Mouse (Mus musculus): Measurements from ENCODE around the gene Gm20388.
A peak's percentile ranks its signal among the peaks of the same experiment; 100 is the strongest.

The Gm20388 gene

GRCm38 (mm10) chr8:124273606-124274218, 4363.1 kb downstream of the Gm20388 start:
- no peak for DNase-seq (ENCODE audit: low read depth)

GRCm38 (mm10) chr8:124274441-124275120, 4363.9 kb downstream of the Gm20388 start:
- no peak for DNase-seq (ENCODE audit: low read depth)

DNA sequence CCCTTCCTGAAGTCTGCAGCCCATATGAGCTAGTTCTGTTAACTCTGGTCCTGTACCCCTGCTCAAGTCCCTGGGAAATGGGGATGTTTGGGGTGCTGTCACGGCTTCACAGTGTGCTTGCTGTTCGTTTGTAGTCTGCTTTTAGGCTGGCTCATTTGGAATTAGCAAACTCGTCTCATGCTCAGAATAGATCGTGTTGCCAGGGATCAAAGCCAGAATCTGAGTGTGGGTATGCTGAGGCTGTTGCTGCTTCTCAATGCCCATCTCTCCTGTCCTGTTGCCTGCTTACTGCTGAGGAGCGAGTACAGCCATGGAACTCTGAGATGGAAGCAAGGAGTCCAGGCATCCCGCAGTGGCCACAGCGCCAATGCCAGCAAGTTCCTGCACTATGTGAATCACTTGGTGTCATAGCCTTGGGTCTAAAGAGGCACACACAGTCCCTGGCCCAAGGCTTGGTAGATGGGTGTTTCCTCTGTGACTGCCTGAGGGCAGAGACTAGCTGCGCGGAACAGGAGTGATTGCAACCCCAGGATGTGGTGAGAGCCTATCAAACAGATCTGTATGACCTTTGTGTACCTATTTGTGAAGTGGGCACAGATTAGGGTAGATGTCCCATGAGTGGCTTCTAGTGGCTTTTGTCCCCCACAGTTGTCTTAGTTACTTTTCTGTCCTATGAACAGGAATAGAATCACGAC, 4364.9 kb downstream of the Gm20388 start:
- no peak for DNase-seq (ENCODE audit: low read depth)

DNA sequence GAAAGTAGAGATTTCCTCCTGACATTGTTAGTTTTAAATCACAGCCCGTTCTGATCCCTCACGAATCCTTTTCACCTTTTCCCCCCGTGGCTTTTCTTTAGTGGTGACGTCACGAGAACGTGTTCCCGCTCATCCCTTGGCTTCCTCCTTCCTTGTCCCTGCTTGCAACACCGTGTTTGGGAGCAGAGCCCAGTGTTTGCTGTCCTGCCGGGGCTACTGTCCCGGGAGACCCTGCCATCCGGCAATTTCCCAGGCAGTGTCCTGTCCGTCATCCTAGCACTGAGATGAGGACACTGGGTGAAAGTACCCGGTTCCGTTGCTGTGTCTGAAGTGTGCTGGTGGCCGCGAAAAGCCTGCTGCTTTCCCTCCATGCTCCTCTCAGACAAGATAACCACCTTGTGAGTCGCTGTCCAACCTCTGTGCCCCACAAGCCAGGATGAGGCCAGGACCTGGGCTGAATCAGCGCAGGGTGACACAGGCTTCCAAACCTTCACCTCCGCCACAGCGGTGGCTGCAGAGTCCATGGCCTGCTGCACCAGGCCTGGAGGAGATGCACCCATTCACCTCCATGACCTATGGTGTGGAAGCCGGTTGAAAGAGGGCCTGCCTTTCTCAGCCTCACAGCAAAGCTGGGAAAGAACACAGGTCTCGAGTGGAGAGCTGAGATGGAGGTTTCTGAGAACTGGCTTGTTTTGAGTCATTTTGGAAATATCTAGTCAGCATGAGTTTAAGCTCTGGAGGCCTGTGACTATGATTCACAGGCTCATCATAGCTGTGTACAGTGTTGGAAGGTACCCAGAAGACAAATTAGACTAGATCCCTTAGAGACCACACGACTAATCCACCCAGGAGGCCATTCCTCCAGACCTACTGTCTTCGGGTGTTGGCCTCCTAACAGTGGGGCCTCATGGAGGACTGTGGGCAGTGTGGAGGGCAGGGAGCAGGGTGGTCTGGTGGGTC, 4367.6 kb downstream of the Gm20388 start:
- DNase-seq (ENCODE audit: low read depth) = peak; percentile 90

- no peak for DNase-seq (ENCODE audit: low read depth)
Measured at GRCm38 (mm10) chr8:124278956-124279689, 4368.5 kb downstream of the Gm20388 start.

GRCm38 (mm10) chr8:124279690-124279985, 4369.0 kb downstream of the Gm20388 start:
- no peak for DNase-seq (ENCODE audit: low read depth)

DNA sequence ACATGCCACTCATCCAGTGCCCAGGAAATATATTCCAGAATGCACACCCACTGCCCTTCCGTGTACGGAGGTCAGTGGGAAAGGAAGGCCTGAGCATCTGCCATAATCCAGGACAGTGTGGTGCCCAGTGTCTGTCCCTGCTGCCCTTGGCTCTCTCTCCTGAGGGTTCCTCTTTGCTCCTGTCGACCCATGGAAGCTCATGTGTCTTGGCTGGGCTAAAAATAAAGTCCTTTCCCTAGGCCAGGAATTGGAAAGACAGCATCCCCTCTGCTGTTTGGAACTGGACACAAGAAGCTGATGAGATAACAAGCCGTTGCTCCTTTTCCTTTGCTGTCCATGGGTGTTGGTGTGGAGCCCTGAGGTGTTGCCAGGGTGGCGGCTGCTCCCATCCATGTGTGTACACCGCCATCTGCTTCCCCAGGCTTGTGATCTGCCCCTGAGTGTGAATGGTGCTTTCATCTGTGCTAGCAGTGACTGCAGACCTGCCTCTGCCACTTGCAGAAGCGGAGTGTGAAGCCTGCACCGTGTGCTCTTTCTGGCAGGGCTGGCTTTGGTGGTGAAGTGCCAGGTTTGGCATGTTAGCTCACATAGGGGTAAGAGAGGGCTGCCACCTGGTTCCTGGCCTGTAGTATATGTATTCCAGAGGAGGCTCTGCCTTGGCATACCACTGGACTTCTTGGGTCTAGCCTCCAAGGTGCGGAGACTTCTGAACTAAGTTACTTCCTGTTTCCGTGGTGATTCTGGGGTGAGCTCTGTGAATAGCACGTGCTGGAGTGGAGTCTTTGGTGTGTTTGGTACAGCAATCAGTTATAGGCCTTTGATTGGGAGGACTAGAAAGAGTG, 4371.3 kb downstream of the Gm20388 start:
- DNase-seq (ENCODE audit: low read depth) = no peak

GRCm38 (mm10) chr8:124282878-124283630, 4372.4 kb downstream of the Gm20388 start:
- peak; percentile 61 for DNase-seq (ENCODE audit: low read depth)

- no peak for DNase-seq (ENCODE audit: low read depth)
Measured at GRCm38 (mm10) chr8:124283644-124284332, 4373.1 kb downstream of the Gm20388 start.

DNA sequence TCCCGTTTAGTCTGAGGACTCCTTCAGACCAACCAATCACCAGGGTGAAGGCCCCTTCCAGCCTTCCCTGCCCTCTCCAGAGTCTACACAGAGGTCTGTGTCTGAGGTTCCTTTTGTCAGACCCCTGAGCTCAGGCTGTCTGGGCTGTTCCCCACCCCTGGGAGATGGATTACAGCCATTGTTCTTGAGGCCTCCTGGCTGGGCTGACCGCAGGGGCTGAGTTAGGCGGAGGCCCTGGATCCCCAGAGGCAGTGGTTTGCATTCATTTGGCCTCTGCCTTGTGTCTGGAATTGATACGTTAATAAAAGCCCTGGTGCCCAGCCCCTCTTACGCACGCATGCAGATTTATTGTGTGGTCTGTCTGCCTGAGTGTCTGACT, 4373.7 kb downstream of the Gm20388 start:
- DNase-seq (ENCODE audit: low read depth) = peak; percentile 85

- peak; percentile 41 for DNase-seq (ENCODE audit: low read depth)
Measured at GRCm38 (mm10) chr8:124284984-124285576, 4374.4 kb downstream of the Gm20388 start.

DNA sequence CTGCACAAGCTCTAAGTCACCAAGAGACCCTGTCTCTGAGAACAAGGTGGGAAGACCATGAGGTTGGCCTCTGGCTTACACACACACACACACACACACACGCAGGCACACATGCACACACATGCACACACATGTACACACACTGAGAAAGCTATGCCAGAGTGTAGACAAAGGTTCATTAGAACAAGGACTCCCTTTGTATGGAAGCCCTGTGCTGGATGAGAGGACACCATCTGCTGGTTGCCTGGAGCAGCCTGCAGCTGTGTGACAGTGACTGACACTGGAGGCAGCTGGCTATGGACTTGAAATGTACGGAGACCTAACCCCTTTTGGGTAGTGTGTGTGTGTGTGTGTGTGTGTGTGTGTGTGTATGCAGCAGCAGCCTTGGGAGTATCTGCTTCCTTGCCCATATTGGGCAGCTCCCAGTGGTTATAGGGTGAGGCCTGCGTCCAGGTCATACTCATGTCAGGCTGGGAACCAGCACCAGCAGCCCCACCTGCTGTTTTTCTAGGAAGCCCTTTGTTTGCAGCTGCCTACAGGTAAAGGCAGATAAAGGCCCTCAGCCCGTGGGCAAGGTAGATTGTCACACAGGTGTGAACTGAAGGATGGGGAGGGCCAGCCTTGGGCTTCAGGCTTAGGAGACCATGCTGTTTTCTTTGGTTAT, 4376.0 kb downstream of the Gm20388 start:
- DNase-seq (ENCODE audit: low read depth) = no peak

DNA sequence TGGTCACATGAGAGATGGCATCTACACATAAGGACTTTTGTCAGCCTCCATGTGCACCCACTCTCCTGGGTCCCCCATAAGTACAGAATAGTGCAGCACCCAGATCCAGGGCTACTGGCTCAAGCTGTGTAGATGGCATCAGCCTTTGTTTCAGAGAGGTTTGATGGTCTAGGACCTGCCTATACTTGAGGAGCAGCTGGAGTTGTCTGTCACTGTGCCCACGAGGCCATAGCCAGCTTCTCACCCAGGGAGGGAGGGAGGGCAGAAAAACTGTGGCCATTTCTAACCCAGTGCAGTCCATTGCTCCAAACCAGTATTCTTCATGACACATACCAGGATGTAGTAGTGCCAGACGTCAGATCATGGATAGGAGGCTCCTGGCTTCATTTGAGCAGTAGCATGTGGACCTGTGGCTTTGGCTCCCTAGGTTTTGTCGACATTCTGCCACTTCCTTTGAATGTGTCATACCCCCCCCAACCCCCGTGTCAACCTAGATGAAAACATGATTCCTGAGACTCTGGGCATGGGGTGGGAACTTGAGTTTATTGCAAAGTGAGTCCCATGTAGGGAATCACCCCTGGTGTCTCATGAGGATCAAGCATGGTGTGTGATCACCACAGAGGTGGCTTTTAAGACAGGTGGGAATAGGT, 4377.7 kb downstream of the Gm20388 start:
- DNase-seq (ENCODE audit: low read depth) = no peak

- DNase-seq (ENCODE audit: low read depth) = no peak
Measured at GRCm38 (mm10) chr8:124289481-124290050, 4378.9 kb downstream of the Gm20388 start.

DNA sequence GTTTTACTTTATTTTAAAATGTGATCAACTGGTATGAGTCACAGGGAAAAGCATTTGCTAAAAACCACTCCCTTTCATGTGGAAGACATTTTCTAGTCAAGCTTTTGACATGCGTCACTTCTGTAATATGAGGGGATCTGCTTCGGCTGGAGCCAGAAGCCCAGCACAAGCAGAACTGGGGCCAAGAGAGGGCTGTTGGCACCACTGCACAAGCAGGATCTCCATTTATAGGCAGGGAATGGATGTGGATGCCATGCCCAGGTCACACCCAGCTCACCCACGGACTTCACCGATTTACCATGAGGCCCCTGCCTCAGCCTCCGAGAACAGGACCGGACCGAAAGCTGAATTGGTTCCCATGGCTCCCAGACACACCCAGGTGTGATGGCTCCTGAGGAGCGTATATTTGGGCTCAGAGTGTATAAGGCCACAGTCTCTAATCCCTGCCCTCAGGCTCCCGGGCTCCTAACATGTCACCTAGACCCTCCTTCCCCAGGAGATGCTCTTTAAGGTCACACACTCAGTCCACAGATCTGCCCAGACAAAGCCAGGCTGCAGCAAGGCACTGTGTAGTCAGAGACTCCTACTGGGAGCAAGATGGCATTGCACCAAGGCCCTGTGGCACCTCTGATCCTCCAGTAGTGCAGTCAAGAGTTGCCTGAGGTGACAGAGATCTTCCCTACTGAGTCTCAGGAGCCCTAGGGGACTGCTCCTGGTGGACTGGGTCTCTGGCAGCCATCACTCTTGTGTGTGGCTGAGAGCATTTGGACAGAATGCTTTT, 4380.5 kb downstream of the Gm20388 start:
- peak; percentile 88 for DNase-seq (ENCODE audit: low read depth)

GRCm38 (mm10) chr8:124291693-124292092, 4381.1 kb downstream of the Gm20388 start:
- no peak for DNase-seq (ENCODE audit: low read depth)

DNA sequence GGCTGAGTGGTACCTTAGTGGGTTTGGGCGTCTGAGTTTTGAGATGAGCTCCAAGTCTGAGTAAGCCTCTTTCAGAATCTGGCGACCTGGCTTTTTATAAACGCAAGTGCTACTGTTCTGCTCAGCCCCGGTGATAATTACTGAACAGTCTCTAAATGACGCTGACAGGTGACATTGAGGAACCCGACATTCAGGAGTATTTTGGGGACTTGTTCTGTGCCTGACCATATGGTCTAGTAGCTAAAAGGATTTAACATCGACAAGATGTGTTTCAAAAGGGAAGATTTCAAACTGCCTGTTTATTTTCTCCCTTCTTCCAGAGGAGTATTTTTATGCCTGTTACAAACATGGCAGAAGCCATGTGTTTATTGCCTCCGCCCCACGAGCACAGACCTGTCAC, 4382.3 kb downstream of the Gm20388 start:
- DNase-seq (ENCODE audit: low read depth) = no peak

Data from NIH3T3 (cell line).